In the genomic region with DNA sequence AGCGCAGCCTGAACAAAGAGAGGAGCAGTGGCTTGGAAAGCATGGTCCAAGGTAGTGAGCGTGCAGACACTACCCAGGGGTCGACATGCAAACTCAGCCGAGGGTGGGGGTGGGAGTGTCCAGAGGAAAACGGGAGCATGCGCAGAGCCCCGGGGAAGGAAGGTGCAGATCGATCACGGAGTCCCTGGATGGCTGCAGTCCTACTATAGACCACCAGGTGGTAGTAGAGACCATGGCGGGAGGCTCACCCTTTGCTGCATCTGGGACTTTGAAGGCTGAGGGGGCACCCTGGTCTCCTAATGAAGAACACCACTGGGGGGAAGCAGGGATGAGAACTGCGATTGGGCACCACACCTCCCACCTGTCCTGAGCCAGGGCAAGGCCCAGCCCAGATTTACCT, we compare ENCODE assay signal across 8 mouse cellular contexts. TPM values are rescaled to one million over a fixed set of nuclear protein-coding genes. Genes with fewer than 3 reads are reported as not detected.
A peak's percentile ranks its signal among the peaks of the same experiment; 100 is the strongest.
DNase-seq lines count a peak whose midpoint lies in the region; ATAC-seq and TF ChIP-seq lines count a peak whose summit lies in the region.

No protein-coding gene starts in this region.

- TF ChIP-seq EP300 in lung, postnatal 0 days (IDR thresholded peaks at IDR 0.05) = no peak

- peak; percentile 92 for DNase-seq in ES-CJ7 (ENCODE audit: low read depth, low spot score)
- DNase-seq in brain, adult 2 months (ENCODE audit: low read depth, low spot score) = peak; percentile 79
- DNase-seq in kidney, postnatal 4 days = peak; percentile 85 to 87
- peak; percentile 68 for DNase-seq in lung, postnatal 0 days (ENCODE audit: low spot score)
- DNase-seq in retina, adult 2 months (ENCODE audit: low read depth, low spot score) = peak; percentile 59
- DNase-seq in urinary bladder, postnatal 10 days (ENCODE audit: low spot score) = peak; percentile 54

- H3K4me1 ChIP-seq in embryonic fibroblast, embryonic 13.5 days (ENCODE audit: control insufficient read depth, insufficient read depth, low read length) = 0 out of 2 replicates have a peak, but pooled peaks cover 5% of the 10 kb centered on the region
- H3K4me1 ChIP-seq in heart, embryonic 16.5 days (ENCODE audit: control insufficient read depth, insufficient read depth, low read length) = peaks cover 12% of the 10 kb centered on the region
- no peaks in the 10 kb centered on the region for H3K4me1 ChIP-seq in lung, postnatal 0 days (ENCODE audit: insufficient read depth, low read depth, low read length)

- peaks cover 3% of the 10 kb centered on the region; the same call in 1 of the 2 replicates for H3K36me3 ChIP-seq in heart, embryonic 16.5 days (ENCODE audit: control insufficient read depth, insufficient read depth)
- 0 out of 2 replicates have a peak, but pooled peaks cover 4% of the 10 kb centered on the region for H3K36me3 ChIP-seq in lung, postnatal 0 days (ENCODE audit: insufficient read depth, low read length)

- H3K9ac ChIP-seq in heart, embryonic 16.5 days (ENCODE audit: low read length) = peak overlapping the region; percentile 3; the same call in 1 of the 2 replicates
- H3K9ac ChIP-seq in lung, postnatal 0 days (replicated peaks; ENCODE audit: low read depth) = no peak overlapping the region

- no peak overlapping the region for H3K27ac ChIP-seq in embryonic fibroblast, embryonic 13.5 days (ENCODE audit: insufficient read depth, low read length)
- H3K27ac ChIP-seq in heart, embryonic 16.5 days (ENCODE audit: low read length) = no peak overlapping the region
- no peak overlapping the region for H3K27ac ChIP-seq in lung, postnatal 0 days (ENCODE audit: low read length)

- TF ChIP-seq POLR2A in embryonic fibroblast, embryonic 13.5 days (IDR thresholded peaks at IDR 0.05; ENCODE audit: low read depth, low read length) = no peak

- no peak overlapping the region for H3K4me3 ChIP-seq in embryonic fibroblast, embryonic 13.5 days (ENCODE audit: insufficient read depth, low read length)
- no peak overlapping the region for H3K4me3 ChIP-seq in heart, embryonic 16.5 days (ENCODE audit: low read length)
- H3K4me3 ChIP-seq in lung, postnatal 0 days (ENCODE audit: low read depth, low read length) = no peak overlapping the region

- ATAC-seq in heart, embryonic 16.5 days (replicated peaks; ENCODE audit: extremely low read depth, insufficient read depth, low FRiP score) = no peak; the same call in 1 of the 2 replicates
- ATAC-seq in lung, postnatal 0 days = peak; percentile 18; the same call in 1 of the 2 replicates

- TF ChIP-seq CTCF in embryonic fibroblast, embryonic 13.5 days (IDR thresholded peaks at IDR 0.05; ENCODE audit: borderline replicate concordance, insufficient read depth, low read length) = peak; percentile 73; the same call in 1 of the 2 replicates
- TF ChIP-seq CTCF in lung, postnatal 0 days (IDR thresholded peaks at IDR 0.05) = peak; percentile 95

- peak overlapping the region; percentile 42 for H3K4me2 ChIP-seq in heart, embryonic 16.5 days (ENCODE audit: low read depth, low read length)
- H3K4me2 ChIP-seq in lung, postnatal 0 days (replicated peaks; ENCODE audit: low read depth, low read length) = no peak overlapping the region; the same call in 1 of the 2 replicates

- peaks cover 7% of the 10 kb centered on the region; the same call in 1 of the 2 replicates for H3K27me3 ChIP-seq in heart, embryonic 16.5 days (ENCODE audit: control insufficient read depth, insufficient read depth, low read length)
- H3K27me3 ChIP-seq in lung, postnatal 0 days (replicated peaks; ENCODE audit: insufficient read depth, low read length) = no peaks in the 10 kb centered on the region

- no peaks in the 10 kb centered on the region for H3K9me3 ChIP-seq in heart, embryonic 16.5 days (replicated peaks; ENCODE audit: control insufficient read depth, low read length)
- no peaks in the 10 kb centered on the region for H3K9me3 ChIP-seq in lung, postnatal 0 days (ENCODE audit: low read length)

- 3% methylated on average over 11 of the region's 11 CpGs for WGBS in heart, embryonic 16.5 days
- 9% methylated on average over 11 of the region's 11 CpGs for WGBS in lung, postnatal 0 days

RNA-seq across cellular contexts. Expression of gene Efna4, which starts 2.6 kb away (rescaled TPM):
- polyA plus RNA-seq in embryonic fibroblast, embryonic 13.5 days (2011; ENCODE audit: insufficient read length, low read depth, missing spikeins) = 11.2 and 11.4 TPM in 2 replicates
- polyA plus RNA-seq in heart, embryonic 16.5 days (2015; fragmentation: Nextera tagmentation; extraction: Ambion mirVana) = 5.2 and 7.3 TPM in 2 replicates
- polyA plus RNA-seq in lung, postnatal 0 days (2015; fragmentation: Nextera tagmentation; extraction: Ambion mirVana) = 9.7 and 10.3 TPM in 2 replicates

RNA-seq across cellular contexts. Expression of gene Adam15, which starts 9.3 kb away (rescaled TPM):
- 112 and 136 TPM in 2 replicates for polyA plus RNA-seq in embryonic fibroblast, embryonic 13.5 days (2011; ENCODE audit: insufficient read length, low read depth, missing spikeins)
- polyA plus RNA-seq in heart, embryonic 16.5 days (2015; fragmentation: Nextera tagmentation; extraction: Ambion mirVana) = 61.5 and 73.6 TPM in 2 replicates
- 133 and 177 TPM in 2 replicates for polyA plus RNA-seq in lung, postnatal 0 days (2015; fragmentation: Nextera tagmentation; extraction: Ambion mirVana)

RNA-seq across cellular contexts. Expression of gene Efna3, which starts 17.7 kb away (rescaled TPM):
- polyA plus RNA-seq in embryonic fibroblast, embryonic 13.5 days (2011; ENCODE audit: insufficient read length, low read depth, missing spikeins) = 7.1 and 8.7 TPM in 2 replicates
- polyA plus RNA-seq in heart, embryonic 16.5 days (2015; fragmentation: Nextera tagmentation; extraction: Ambion mirVana) = 0.89 and 1.1 TPM in 2 replicates
- polyA plus RNA-seq in lung, postnatal 0 days (2015; fragmentation: Nextera tagmentation; extraction: Ambion mirVana) = 4.4 and 6.7 TPM in 2 replicates

RNA-seq across cellular contexts. Expression of gene Dcst2, which starts 21.3 kb away (rescaled TPM):
- not detected in 2 replicates for polyA plus RNA-seq in embryonic fibroblast, embryonic 13.5 days (2011; ENCODE audit: insufficient read length, low read depth, missing spikeins)
- polyA plus RNA-seq in heart, embryonic 16.5 days (2015; fragmentation: Nextera tagmentation; extraction: Ambion mirVana) = not detected in 2 replicates
- polyA plus RNA-seq in lung, postnatal 0 days (2015; fragmentation: Nextera tagmentation; extraction: Ambion mirVana) = 0.16 and 0.25 TPM in 2 replicates

RNA-seq across cellular contexts. Expression of gene Dcst1, which starts 24.6 kb away (rescaled TPM):
- not detected in 2 replicates for polyA plus RNA-seq in embryonic fibroblast, embryonic 13.5 days (2011; ENCODE audit: insufficient read length, low read depth, missing spikeins)
- 0.06 and 0.21 TPM in 2 replicates for polyA plus RNA-seq in heart, embryonic 16.5 days (2015; fragmentation: Nextera tagmentation; extraction: Ambion mirVana)
- 0.11 and 0.38 TPM in 2 replicates for polyA plus RNA-seq in lung, postnatal 0 days (2015; fragmentation: Nextera tagmentation; extraction: Ambion mirVana)
